Mouse (Mus musculus): Measurements from ENCODE around the gene Atg4b. TPM values are rescaled to one million over a fixed set of nuclear protein-coding genes. Genes with fewer than 3 reads are reported as not detected.
"Not testable (repeated sequence)": the region's sequence is repeated elsewhere in the genome, so short reads cannot be mapped to it uniquely, and the experiment has no call there.

The Atg4b gene
- polyA plus RNA-seq, 1 experiment from 2014 or later = 103 TPM

DNA sequence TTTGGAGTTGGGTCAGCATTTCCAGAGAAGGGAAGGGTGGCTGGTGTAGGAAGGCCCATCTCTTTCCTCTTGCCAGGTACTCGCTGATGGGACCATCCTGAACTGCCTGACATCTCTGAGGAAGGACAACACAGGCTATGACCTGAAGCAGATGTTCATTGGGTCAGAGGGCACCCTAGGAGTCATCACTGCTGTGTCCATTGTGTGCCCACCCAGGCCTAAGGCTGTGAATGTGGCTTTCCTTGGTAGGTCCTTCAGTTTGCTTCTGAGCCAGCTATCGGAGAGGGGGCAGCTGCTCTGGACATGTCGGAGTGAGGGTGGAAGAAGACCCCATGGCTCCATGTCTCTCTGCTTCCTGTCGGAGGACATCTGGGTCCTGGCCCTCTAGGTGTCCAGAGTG is 83.9 kb downstream of the Atg4b start:
- ATAC-seq (ENCODE audit: low FRiP score) (no peak), DNase-seq (ENCODE audit: low spot score, missing footprints) (no peak)
- Histone ChIP-seq H3K27me3 (ENCODE audit: control insufficient read depth, insufficient read depth, low read length) (no peaks in the 10 kb centered on the region), H3K4me2 (no peak overlapping the region), H3K4me1 (ENCODE audit: control insufficient read depth, insufficient read depth, low read length) (no peaks in the 10 kb centered on the region), H3K27ac (ENCODE audit: low read depth, low read length) (no peak overlapping the region), H3K9me3 (ENCODE audit: control insufficient read depth, low read length) (no peaks in the 10 kb centered on the region), H3K36me3 (ENCODE audit: control insufficient read depth, insufficient read depth, low read length) (no peaks in the 10 kb centered on the region), H3K4me3 (ENCODE audit: low read depth, low read length) (no peak overlapping the region), H3K9ac (ENCODE audit: low read length) (no peak overlapping the region)
- 92% methylated on average over 4 of the region's 4 CpGs for WGBS

DNA sequence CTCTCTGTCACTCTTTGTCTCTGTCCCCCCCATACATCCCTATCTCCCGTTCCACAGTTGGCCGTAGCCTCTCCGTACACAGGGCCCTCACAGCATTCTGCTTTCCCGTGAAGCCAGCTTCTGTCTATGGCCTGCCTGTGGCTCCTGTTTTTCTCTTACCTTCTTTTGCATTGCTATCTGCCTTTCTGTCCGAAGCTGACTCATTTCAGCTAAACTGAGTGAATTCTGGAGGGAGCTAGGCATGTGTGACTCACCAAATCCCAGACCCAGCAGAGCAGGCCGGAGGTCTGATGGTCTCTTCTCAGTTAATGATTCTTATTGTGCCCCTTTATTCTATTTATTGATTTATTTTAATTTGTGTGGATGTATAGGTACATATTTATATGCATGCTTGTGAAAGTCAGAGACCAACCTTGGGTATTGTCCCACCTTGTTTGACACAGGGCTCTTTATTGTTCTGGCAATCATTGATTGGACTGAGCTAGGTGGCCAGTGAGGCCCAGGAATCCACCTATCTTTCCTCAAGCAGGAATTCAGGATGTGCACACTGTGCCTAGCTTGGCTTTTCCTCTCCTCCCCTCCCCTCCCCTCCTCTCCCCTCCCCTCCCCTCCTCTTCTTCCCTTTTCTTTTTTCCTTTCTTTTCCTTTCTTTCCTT is 84.7 kb downstream of the Atg4b start:
- Histone ChIP-seq H3K9ac (ENCODE audit: low read length) (no peak overlapping the region), H3K4me1 (ENCODE audit: control insufficient read depth, insufficient read depth, low read length) (no peaks in the 10 kb centered on the region), H3K9me3 (ENCODE audit: control insufficient read depth, low read length) (no peaks in the 10 kb centered on the region), H3K4me3 (ENCODE audit: low read depth, low read length) (no peak overlapping the region), H3K27me3 (ENCODE audit: control insufficient read depth, insufficient read depth, low read length) (no peaks in the 10 kb centered on the region), H3K4me2 (no peak overlapping the region), H3K27ac (ENCODE audit: low read depth, low read length) (no peak overlapping the region), H3K36me3 (ENCODE audit: control insufficient read depth, insufficient read depth, low read length) (no peaks in the 10 kb centered on the region)
- no peak for ATAC-seq (ENCODE audit: low FRiP score)
- WGBS = 93% methylated on average over 6 of the region's 6 CpGs
- DNase-seq (ENCODE audit: low spot score, missing footprints) = no peak

DNA sequence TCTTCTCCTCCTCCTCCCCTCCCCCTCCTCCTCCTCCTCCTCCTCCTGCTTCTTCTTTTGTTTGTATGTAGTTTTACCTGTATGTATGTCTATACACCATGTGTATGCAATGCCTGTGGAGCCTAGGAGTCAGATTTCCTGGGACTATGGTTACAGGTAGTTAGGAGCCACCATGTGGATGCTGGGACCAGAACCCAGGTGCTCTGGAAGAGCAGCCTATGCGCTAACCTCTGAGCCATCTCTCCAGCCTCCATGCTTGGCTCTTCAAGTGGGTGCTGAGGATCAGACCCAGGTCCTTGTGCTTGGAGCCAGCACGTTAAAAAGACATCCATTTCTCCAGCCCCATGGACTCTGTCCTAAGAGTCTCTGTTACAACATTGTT is 85.2 kb downstream of the Atg4b start:
- Histone ChIP-seq H3K27me3 (ENCODE audit: control insufficient read depth, insufficient read depth, low read length) (no peaks in the 10 kb centered on the region), H3K27ac (ENCODE audit: low read depth, low read length) (no peak overlapping the region), H3K4me1 (ENCODE audit: control insufficient read depth, insufficient read depth, low read length) (no peaks in the 10 kb centered on the region), H3K36me3 (ENCODE audit: control insufficient read depth, insufficient read depth, low read length) (no peaks in the 10 kb centered on the region), H3K4me3 (ENCODE audit: low read depth, low read length) (no peak overlapping the region), H3K4me2 (no peak overlapping the region), H3K9ac (ENCODE audit: low read length) (no peak overlapping the region), H3K9me3 (ENCODE audit: control insufficient read depth, low read length) (no peaks in the 10 kb centered on the region)
- DNase-seq (ENCODE audit: low spot score, missing footprints) (no peak), ATAC-seq (ENCODE audit: low FRiP score) (no peak)
- 92% methylated on average over 2 of the region's 2 CpGs for WGBS

DNA sequence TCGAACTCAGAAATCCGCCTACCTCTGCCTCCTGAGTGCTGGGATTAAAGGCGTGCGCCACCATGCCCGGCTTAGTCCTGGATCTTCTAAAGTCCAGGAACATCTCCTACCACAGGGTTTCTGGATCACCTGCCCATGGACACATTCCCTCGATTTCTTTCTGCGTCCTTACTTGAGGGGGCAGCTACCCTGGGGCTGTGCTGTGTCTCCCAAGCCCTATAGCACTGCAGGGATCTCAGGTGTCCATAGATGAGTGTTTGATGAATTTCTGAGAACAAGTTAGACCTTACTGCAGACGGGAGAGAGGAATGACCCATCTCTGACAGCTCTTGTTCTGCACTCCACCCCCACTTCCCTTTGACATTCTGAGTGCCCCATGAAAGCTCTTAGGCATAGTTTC is 86.0 kb downstream of the Atg4b start:
- Histone ChIP-seq H3K9ac (ENCODE audit: low read length) (no peak overlapping the region), H3K4me3 (ENCODE audit: low read depth, low read length) (no peak overlapping the region), H3K4me1 (ENCODE audit: control insufficient read depth, insufficient read depth, low read length) (no peaks in the 10 kb centered on the region), H3K9me3 (ENCODE audit: control insufficient read depth, low read length) (no peaks in the 10 kb centered on the region), H3K4me2 (no peak overlapping the region), H3K27ac (ENCODE audit: low read depth, low read length) (no peak overlapping the region), H3K36me3 (ENCODE audit: control insufficient read depth, insufficient read depth, low read length) (no peaks in the 10 kb centered on the region), H3K27me3 (ENCODE audit: control insufficient read depth, insufficient read depth, low read length) (no peaks in the 10 kb centered on the region)
- 94% methylated on average over 6 of the region's 8 CpGs for WGBS
- DNase-seq (ENCODE audit: low spot score, missing footprints) (no peak), ATAC-seq (ENCODE audit: low FRiP score) (no peak)

DNA sequence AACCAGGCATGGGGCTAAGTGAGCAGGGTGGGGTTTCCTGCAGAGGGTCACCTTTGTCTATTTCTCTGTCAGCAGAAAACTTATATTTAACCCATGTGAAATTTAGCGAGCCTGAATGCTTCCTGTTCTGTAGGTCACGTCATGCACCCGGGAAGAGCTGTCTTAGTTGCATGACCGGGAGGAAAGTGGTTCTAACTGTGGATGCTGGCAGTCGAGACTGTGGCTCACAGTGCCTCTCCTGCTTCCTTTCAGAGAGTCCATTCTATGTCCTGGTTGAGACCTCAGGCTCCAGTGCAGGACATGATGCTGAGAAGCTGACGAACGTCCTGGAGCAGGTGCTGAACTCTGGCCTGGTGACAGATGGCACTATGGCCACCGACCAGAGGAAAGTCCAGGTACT is 87.3 kb downstream of the Atg4b start:
- not testable (repeated sequence) for ATAC-seq (ENCODE audit: low FRiP score); H3K4me1 ChIP-seq (ENCODE audit: control insufficient read depth, insufficient read depth, low read length); H3K4me3 ChIP-seq (ENCODE audit: low read depth, low read length); H3K4me2 ChIP-seq; H3K36me3 ChIP-seq (ENCODE audit: control insufficient read depth, insufficient read depth, low read length); DNase-seq (ENCODE audit: low spot score, missing footprints); H3K9me3 ChIP-seq (ENCODE audit: control insufficient read depth, low read length); H3K27ac ChIP-seq (ENCODE audit: low read depth, low read length); H3K27me3 ChIP-seq (ENCODE audit: control insufficient read depth, insufficient read depth, low read length); H3K9ac ChIP-seq (ENCODE audit: low read length)
- 86% methylated on average over 8 of the region's 8 CpGs for WGBS

Other genes with a start within 250 kb of the Atg4b start
- 3.2 and 3.3 TPM in 2 replicates for gene Farp2, start 239.4 kb upstream of the Atg4b start, polyA plus RNA-seq (2014; fragmentation: Nextera tagmentation; extraction: Ambion mirVana)
- 187 and 198 TPM in 2 replicates for gene Stk25, start 92.8 kb upstream of the Atg4b start, polyA plus RNA-seq (2014; fragmentation: Nextera tagmentation; extraction: Ambion mirVana)
- 26.6 and 31.3 TPM in 2 replicates for gene Bok, start 65.8 kb upstream of the Atg4b start, polyA plus RNA-seq (2014; fragmentation: Nextera tagmentation; extraction: Ambion mirVana)
- 37.5 and 39.8 TPM in 2 replicates for gene Thap4, start 3.4 kb downstream of the Atg4b start, polyA plus RNA-seq (2014; fragmentation: Nextera tagmentation; extraction: Ambion mirVana)
- 229 and 230 TPM in 2 replicates for gene Dtymk, start 50.4 kb downstream of the Atg4b start, polyA plus RNA-seq (2014; fragmentation: Nextera tagmentation; extraction: Ambion mirVana)
- 16.4 and 17.8 TPM in 2 replicates for gene Ing5, start 52.5 kb downstream of the Atg4b start, polyA plus RNA-seq (2014; fragmentation: Nextera tagmentation; extraction: Ambion mirVana)
- gene D2hgdh, start 73.4 kb downstream of the Atg4b start, polyA plus RNA-seq (2014; fragmentation: Nextera tagmentation; extraction: Ambion mirVana) = 10.2 and 12.1 TPM in 2 replicates
- gene Gal3st2, start 109.8 kb downstream of the Atg4b start, polyA plus RNA-seq (2014; fragmentation: Nextera tagmentation; extraction: Ambion mirVana) = not detected in 2 replicates
- not detected in 2 replicates for gene Gal3st2b, start 166.8 kb downstream of the Atg4b start, polyA plus RNA-seq (2014; fragmentation: Nextera tagmentation; extraction: Ambion mirVana)
- gene Gal3st2c, start 239.0 kb downstream of the Atg4b start, polyA plus RNA-seq (2014; fragmentation: Nextera tagmentation; extraction: Ambion mirVana) = not detected in 2 replicates

All from midbrain, embryonic 11.5 days (tissue).